Mouse (Mus musculus): ENCODE measurements around the gene Vdr. TPM values are rescaled to one million over a fixed set of nuclear protein-coding genes. Genes with fewer than 3 reads are reported as not detected.

The Vdr gene
- total and polyA plus RNA-seq, 2 experiments, result 0.04 to 0.09 TPM

DNA sequence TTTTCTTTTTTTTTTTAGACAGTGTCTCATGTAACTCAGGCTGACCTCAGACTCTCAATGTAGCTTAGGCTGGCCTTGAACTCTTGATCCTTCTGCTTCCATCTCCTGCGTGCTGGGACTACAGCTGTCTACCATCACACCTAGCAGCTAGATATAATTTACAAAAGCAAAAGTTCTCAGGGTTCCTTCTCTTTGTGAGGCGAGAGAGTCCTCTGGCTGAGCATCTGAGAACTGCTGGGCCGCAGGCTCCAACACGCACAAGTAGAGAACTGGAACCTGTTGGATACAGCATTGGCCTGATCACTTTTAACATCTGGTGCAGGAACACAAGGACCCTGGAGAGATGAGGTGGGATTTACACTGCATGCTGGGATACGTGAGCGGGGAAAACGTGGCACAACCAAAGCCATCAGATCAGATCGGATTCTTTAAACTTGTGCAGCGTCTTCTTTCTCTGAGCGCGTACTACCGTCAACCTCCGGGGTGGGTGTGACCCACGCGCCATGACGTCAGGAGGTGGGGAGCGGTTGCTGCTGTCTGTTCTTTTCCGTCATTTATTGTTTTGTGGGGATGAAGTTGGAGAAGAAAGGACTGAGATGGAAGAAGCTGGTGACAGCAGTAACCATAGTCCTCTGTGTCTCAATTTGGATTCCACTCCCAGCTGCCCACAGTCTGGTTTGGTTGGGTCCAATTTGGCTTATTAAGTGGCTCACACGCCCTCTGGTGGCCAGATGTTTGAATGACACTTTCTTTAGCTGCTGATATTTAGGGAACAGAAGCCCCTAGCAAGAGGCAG, 61.1 kb downstream of the Vdr start:
- WGBS, result 16% methylated on average over 19 of the region's 19 CpGs
- DNase-seq (ENCODE audit: extremely low read depth, low read depth, low spot score), result peak; percentile 49
- no peak overlapping the region for H3K9ac ChIP-seq (ENCODE audit: low read depth, low read length)
- H3K4me3 ChIP-seq (ENCODE audit: insufficient read depth, low read depth, low read length), result peak overlapping the region; percentile 13; the same call in 1 of the 2 replicates
- no peaks in the 10 kb centered on the region for H3K79me2 ChIP-seq (ENCODE audit: control insufficient read depth, insufficient read depth, low read length)
- H3K27ac ChIP-seq (replicated peaks; ENCODE audit: insufficient read depth, low read depth, low read length), result no peak overlapping the region
- H3K36me3 ChIP-seq (ENCODE audit: control insufficient read depth, insufficient read depth, low read length), result no peaks in the 10 kb centered on the region
- no peaks in the 10 kb centered on the region for H3K27me3 ChIP-seq (ENCODE audit: control insufficient read depth, insufficient read depth, low read length)
- no peaks in the 10 kb centered on the region for H3K4me1 ChIP-seq (ENCODE audit: control insufficient read depth, insufficient read depth, low read length)
- TF ChIP-seq POLR2A (IDR thresholded peaks at IDR 0.05; ENCODE audit: extremely low read depth, insufficient read depth, low read length) (no peak), CTCF (IDR thresholded peaks at IDR 0.05; ENCODE audit: low read depth, low read length) (peak; percentile 49; the same call in 1 of the 2 replicates)

DNA sequence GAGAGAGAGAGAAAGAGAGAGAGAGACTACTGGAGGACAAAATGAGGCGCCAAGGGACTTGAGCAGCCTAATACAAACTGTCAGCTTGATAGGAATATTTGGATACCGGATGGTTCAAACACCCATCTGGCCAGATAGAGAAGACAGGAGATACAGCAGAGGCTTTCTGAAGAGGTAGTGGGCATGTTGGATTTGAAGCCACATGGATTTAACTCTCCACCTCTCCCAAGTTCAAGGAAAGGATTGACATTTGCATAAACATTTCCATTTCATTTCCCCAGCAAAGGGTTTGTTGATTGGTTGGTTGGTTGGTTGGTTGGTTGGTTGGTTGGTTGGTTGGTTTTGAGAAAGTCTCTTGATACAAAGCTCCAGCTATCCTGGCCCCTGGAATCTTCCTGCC, 62.6 kb downstream of the Vdr start:
- H3K36me3 ChIP-seq (ENCODE audit: control insufficient read depth, insufficient read depth, low read length), result no peaks in the 10 kb centered on the region
- H3K9ac ChIP-seq (ENCODE audit: low read depth, low read length), result no peak overlapping the region
- H3K27ac ChIP-seq (replicated peaks; ENCODE audit: insufficient read depth, low read depth, low read length), result no peak overlapping the region

DNA sequence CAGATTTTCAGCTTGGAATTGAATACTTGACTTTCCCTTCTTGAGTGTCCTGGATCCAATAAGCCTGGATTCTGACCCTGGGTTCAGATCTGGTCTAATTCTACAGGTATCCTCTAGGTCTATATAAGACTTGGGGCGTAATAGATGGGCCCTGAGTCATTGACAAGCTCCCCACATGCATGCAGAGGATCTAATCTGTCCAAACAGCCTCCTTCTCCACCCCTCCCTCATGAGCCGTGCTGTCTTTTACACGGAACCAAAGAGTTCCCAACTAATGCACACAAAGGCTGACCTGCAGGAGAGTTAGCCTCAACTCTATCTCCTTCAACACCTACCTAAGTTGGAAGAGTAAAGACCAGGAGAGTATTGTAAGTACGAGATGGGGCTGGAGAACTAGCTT, 63.1 kb downstream of the Vdr start:
- no peaks in the 10 kb centered on the region for H3K36me3 ChIP-seq (ENCODE audit: control insufficient read depth, insufficient read depth, low read length)
- no peak overlapping the region for H3K9ac ChIP-seq (ENCODE audit: low read depth, low read length)
- H3K27me3 ChIP-seq (ENCODE audit: control insufficient read depth, insufficient read depth, low read length), result no peaks in the 10 kb centered on the region
- 86% methylated on average over 4 of the region's 4 CpGs for WGBS
- H3K79me2 ChIP-seq (ENCODE audit: control insufficient read depth, insufficient read depth, low read length), result no peaks in the 10 kb centered on the region
- TF ChIP-seq POLR2A (IDR thresholded peaks at IDR 0.05; ENCODE audit: extremely low read depth, insufficient read depth, low read length), result no peak
- no peak for TF ChIP-seq CTCF (IDR thresholded peaks at IDR 0.05; ENCODE audit: low read depth, low read length)
- no peak overlapping the region for H3K4me3 ChIP-seq (ENCODE audit: insufficient read depth, low read depth, low read length)
- H3K27ac ChIP-seq (replicated peaks; ENCODE audit: insufficient read depth, low read depth, low read length), result no peak overlapping the region
- H3K4me1 ChIP-seq (ENCODE audit: control insufficient read depth, insufficient read depth, low read length), result no peaks in the 10 kb centered on the region
- no peak for DNase-seq (ENCODE audit: extremely low read depth, low read depth, low spot score)

More for the DNA sequence above, 62.6 kb downstream of the Vdr start:
- no peak for DNase-seq (ENCODE audit: extremely low read depth, low read depth, low spot score)
- WGBS, result 95% methylated on average over 2 of the region's 2 CpGs
- TF ChIP-seq CTCF (IDR thresholded peaks at IDR 0.05; ENCODE audit: low read depth, low read length) (no peak), POLR2A (IDR thresholded peaks at IDR 0.05; ENCODE audit: extremely low read depth, insufficient read depth, low read length) (no peak)
- H3K4me1 ChIP-seq (ENCODE audit: control insufficient read depth, insufficient read depth, low read length), result no peaks in the 10 kb centered on the region
- no peaks in the 10 kb centered on the region for H3K79me2 ChIP-seq (ENCODE audit: control insufficient read depth, insufficient read depth, low read length)
- no peaks in the 10 kb centered on the region for H3K27me3 ChIP-seq (ENCODE audit: control insufficient read depth, insufficient read depth, low read length)
- H3K4me3 ChIP-seq (ENCODE audit: insufficient read depth, low read depth, low read length), result no peak overlapping the region

DNA sequence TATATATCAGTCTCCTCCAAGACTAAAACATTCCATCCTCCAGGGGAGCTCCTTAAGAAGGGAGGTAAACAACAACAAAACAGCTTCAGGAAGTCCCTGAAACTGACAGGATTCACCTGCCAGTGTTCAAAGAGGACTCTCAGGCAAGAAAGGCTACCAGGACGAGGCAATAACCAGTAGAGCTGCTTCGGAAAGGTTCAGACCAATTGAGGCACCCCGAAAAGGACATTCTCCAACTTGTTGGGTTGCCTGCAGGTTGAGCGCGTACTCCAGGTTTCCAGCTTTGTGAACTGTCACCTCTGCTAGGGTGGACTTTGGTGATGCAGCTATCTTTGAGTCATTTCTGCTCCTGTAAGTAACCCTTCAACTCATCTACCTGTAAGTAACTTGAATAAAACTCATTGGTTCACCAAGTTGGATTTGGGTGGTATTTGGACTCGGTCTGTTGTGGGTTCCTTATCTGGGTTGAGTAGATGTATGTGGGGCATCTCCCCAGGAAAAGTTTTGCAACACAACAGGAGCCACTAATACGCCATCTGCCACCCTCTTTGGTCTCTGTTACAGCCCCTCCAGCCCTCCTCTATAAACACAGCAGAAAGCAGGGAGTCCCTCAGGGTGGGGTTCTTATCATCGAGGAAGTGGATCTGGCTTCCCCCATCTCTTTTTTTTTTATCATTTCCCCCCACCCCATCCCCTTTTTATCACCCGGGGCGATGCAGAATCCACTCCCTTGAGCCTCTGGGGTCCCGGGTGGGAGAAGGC, 64.1 kb downstream of the Vdr start:
- H3K9ac ChIP-seq (ENCODE audit: low read depth, low read length), result no peak overlapping the region
- TF ChIP-seq CTCF (IDR thresholded peaks at IDR 0.05; ENCODE audit: low read depth, low read length) (no peak), POLR2A (IDR thresholded peaks at IDR 0.05; ENCODE audit: extremely low read depth, insufficient read depth, low read length) (no peak)
- H3K36me3 ChIP-seq (ENCODE audit: control insufficient read depth, insufficient read depth, low read length), result no peaks in the 10 kb centered on the region
- no peaks in the 10 kb centered on the region for H3K79me2 ChIP-seq (ENCODE audit: control insufficient read depth, insufficient read depth, low read length)
- 92% methylated on average over 11 of the region's 11 CpGs for WGBS
- no peaks in the 10 kb centered on the region for H3K27me3 ChIP-seq (ENCODE audit: control insufficient read depth, insufficient read depth, low read length)
- no peak overlapping the region for H3K4me3 ChIP-seq (ENCODE audit: insufficient read depth, low read depth, low read length)
- no peak for DNase-seq (ENCODE audit: extremely low read depth, low read depth, low spot score)
- no peak overlapping the region for H3K27ac ChIP-seq (replicated peaks; ENCODE audit: insufficient read depth, low read depth, low read length)
- H3K4me1 ChIP-seq (ENCODE audit: control insufficient read depth, insufficient read depth, low read length), result no peaks in the 10 kb centered on the region

DNA sequence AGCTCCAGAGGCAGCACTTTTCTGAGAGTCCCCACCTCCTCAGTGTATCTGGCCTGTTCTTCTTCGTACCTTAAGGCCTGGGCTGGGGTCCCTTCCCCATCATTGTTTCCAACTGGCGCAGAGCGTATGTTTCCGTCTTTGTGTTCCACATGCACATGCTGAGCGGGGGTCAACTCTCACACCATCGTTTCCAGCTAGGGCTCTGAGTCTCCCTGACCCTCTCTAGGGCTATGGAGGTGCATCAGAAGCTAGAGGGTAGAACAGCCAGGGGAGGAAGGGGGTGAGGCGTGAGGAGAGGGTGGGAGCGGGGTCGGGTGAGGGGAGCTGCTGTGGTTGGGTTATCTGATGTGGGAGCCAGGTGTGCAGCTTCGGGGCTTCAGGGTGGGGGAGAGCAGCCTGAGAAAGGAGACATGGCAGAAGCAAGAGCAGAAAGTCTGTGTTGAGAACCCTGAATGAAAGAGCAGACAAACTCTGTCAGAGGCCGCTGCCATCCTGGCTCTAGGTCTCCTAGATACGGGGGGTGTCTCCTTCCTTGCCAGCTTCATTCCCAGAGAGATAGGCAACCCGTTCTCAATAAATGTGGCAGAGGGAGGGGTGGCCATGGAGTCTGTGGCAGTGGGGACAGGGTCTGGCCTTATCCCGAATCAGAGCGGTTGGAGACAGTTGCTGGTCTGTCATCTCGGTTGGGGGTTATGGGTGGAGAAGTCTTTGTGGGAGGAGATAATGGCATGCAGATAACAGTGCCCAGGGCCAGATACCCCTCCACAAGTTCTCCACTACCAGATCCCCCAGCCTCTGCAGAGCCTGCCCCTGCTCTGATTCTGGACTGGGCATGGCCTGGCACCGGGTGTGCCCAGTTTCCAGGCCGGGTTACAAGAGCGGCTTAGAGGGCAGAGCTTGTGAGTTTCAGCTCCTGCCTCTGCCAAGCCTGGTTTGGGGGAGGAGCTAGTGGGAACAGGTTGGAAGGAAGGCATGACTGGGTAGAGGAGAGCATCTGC, 66.1 kb downstream of the Vdr start, which contains the start of gene Hdac7:
TSS of gene Hdac7 (minus strand) at position 466 of the 998 bp plus-strand sequence.
- H3K4me1 ChIP-seq (ENCODE audit: control insufficient read depth, insufficient read depth, low read length), result peaks cover 5% of the 10 kb centered on the region; the same call in 1 of the 2 replicates
- H3K36me3 ChIP-seq (ENCODE audit: control insufficient read depth, insufficient read depth, low read length), result no peaks in the 10 kb centered on the region
- H3K4me3 ChIP-seq (ENCODE audit: insufficient read depth, low read depth, low read length), result no peak within 1 kb of the TSS
- no peaks in the 10 kb centered on the region for H3K79me2 ChIP-seq (ENCODE audit: control insufficient read depth, insufficient read depth, low read length)
- TF ChIP-seq POLR2A (IDR thresholded peaks at IDR 0.05; ENCODE audit: extremely low read depth, insufficient read depth, low read length), result no peak
- no peak for TF ChIP-seq CTCF (IDR thresholded peaks at IDR 0.05; ENCODE audit: low read depth, low read length)
- DNase-seq (ENCODE audit: extremely low read depth, low read depth, low spot score), result no peak
- H3K27ac ChIP-seq (replicated peaks; ENCODE audit: insufficient read depth, low read depth, low read length), result no peak within 1 kb of the TSS
- H3K27me3 ChIP-seq (ENCODE audit: control insufficient read depth, insufficient read depth, low read length), result no peaks in the 10 kb centered on the region
- H3K9ac ChIP-seq (ENCODE audit: low read depth, low read length), result no peak within 1 kb of the TSS
- 75% methylated on average over 19 of the region's 19 CpGs for WGBS
